Mouse (Mus musculus) frontal cortex, postnatal 10 days (tissue): ENCODE results near the gene Wdr19.
"Not testable (repeated sequence)": the region's sequence is repeated elsewhere in the genome, so short reads cannot be mapped to it uniquely, and the experiment has no call there.

Source experiments
- DNase-seq, 2 experiments: peaks; one replicate each; pipeline ENCODE4 v3.0.0; 2022; ENCODE audit warnings: low spot score in 2 of 2, mixed read lengths in 1 of 2

Gene Wdr19

GRCm38 (mm10) chr5:65194441-65194840 lies 5.1 kb upstream of the Wdr19 start:
- DNase-seq, result no peak

- DNase-seq, result no peak
Observed at GRCm38 (mm10) chr5:65204726-65205125, 5.2 kb downstream of the Wdr19 start.

GRCm38 (mm10) chr5:65213321-65213720 lies 13.8 kb downstream of the Wdr19 start:
- DNase-seq, result no peak

- DNase-seq, result no peak
Observed at GRCm38 (mm10) chr5:65217305-65218269, 18.1 kb downstream of the Wdr19 start.

GRCm38 (mm10) chr5:65221037-65221436 lies 21.5 kb downstream of the Wdr19 start:
- no peak for DNase-seq

- no peak for DNase-seq
Observed at GRCm38 (mm10) chr5:65224056-65224455, 24.6 kb downstream of the Wdr19 start.

GRCm38 (mm10) chr5:65231289-65232003 lies 31.9 kb downstream of the Wdr19 start:
- no peak for DNase-seq

GRCm38 (mm10) chr5:65242740-65243139 lies 43.2 kb downstream of the Wdr19 start:
- no peak for DNase-seq

GRCm38 (mm10) chr5:65247296-65247695 lies 47.8 kb downstream of the Wdr19 start:
- DNase-seq, result no peak

- no peak for DNase-seq
Observed at GRCm38 (mm10) chr5:65250185-65250855, 50.8 kb downstream of the Wdr19 start.

GRCm38 (mm10) chr5:65257910-65258505 lies 58.5 kb downstream of the Wdr19 start:
- DNase-seq, result no peak

- DNase-seq, result no peak
Observed at GRCm38 (mm10) chr5:65273966-65274365, 74.5 kb downstream of the Wdr19 start.

- no peak for DNase-seq
Observed at GRCm38 (mm10) chr5:65279133-65279651, 79.7 kb downstream of the Wdr19 start.

GRCm38 (mm10) chr5:65281216-65281615 lies 81.7 kb downstream of the Wdr19 start:
- DNase-seq, result no peak

- DNase-seq, result no peak
Observed at GRCm38 (mm10) chr5:65284171-65284570, 84.7 kb downstream of the Wdr19 start.

- DNase-seq, result no peak
Observed at GRCm38 (mm10) chr5:65287751-65288701, 88.5 kb downstream of the Wdr19 start.

- not testable (repeated sequence) for DNase-seq
Observed at GRCm38 (mm10) chr5:65289009-65289408, 89.5 kb downstream of the Wdr19 start.

GRCm38 (mm10) chr5:65293627-65294026 lies 94.1 kb downstream of the Wdr19 start:
- DNase-seq, result no peak

- no peak for DNase-seq
Observed at GRCm38 (mm10) chr5:65294270-65294669, 94.8 kb downstream of the Wdr19 start.
